In genomic region chr4:137661547-137661946, GRCm38 (mm10) we compare ENCODE assay signal across 13 mouse cellular contexts. TPM values are rescaled to one million over a fixed set of nuclear protein-coding genes. Genes with fewer than 3 reads are reported as not detected.
A peak's percentile ranks its signal among the peaks of the same experiment; 100 is the strongest.
DNase-seq lines count a peak whose midpoint lies in the region; ATAC-seq and TF ChIP-seq lines count a peak whose summit lies in the region.
"Had no signal": no experiment of that assay in that cellular context is flagged by ENCODE, and none has a peak within 500 bp of the region (broad histone marks: within the 10 kb centered on the region; RNA-seq: fewer than 3 reads in every experiment).

No protein-coding gene starts in this region.

- peak overlapping the region; percentile 60 for H3K27ac ChIP-seq in midbrain, embryonic 16.5 days (ENCODE audit: low read length)
- H3K27ac ChIP-seq in left cerebral cortex, adult 2 months, result no peak overlapping the region
- H3K27ac ChIP-seq: heart, embryonic 13.5 days; intestine, embryonic 15.5 days had no signal

- DNase-seq in adrenal gland, postnatal 14 days, result peak; percentile 44
- DNase-seq in adrenal gland, adult 2 months, result no peak
- DNase-seq in cerebellum, postnatal 14 days, result peak; percentile 73 to 77
- DNase-seq in kidney, adult 18-20 months, result peak; percentile 59
- no peak for DNase-seq in right cerebral cortex, postnatal 36 days (ENCODE audit: low spot score in 2 of 2)
- no peak for DNase-seq in left cerebral cortex, adult 2 months (ENCODE audit: extremely low spot score in 1 of 2, low spot score in 2 of 2)
- DNase-seq in c-Kit-positive CD71-positive TER-119-positive erythroid progenitor cells, embryonic 14.5 days (ENCODE audit: low spot score), result no peak
- DNase-seq: adrenal gland, adult 8-10 months; thymus, postnatal 14 days had no signal

- intact Hi-C loops in left cerebral cortex, adult 2 months (cut with DNase I), result no loop called here

- H3K4me2 ChIP-seq in midbrain, embryonic 16.5 days (ENCODE audit: low read length), result no peak overlapping the region
- H3K4me2 ChIP-seq: heart, embryonic 13.5 days; intestine, embryonic 15.5 days had no signal

- 0 out of 2 replicates have a peak, but pooled peaks cover under 1% of the 10 kb centered on the region for H3K36me3 ChIP-seq in midbrain, embryonic 16.5 days (ENCODE audit: control insufficient read depth, insufficient read depth, low read length)

- ATAC-seq in midbrain, embryonic 16.5 days, result no peak
- ATAC-seq: intestine, embryonic 15.5 days had no signal

- TF ChIP-seq CTCF in left cerebral cortex, adult 2 months (IDR thresholded peaks at IDR 0.05), result no peak

- H3K4me3 ChIP-seq in midbrain, embryonic 16.5 days (ENCODE audit: low read depth, low read length), result no peak overlapping the region
- H3K4me3 ChIP-seq in left cerebral cortex, adult 2 months, result no peak overlapping the region
- H3K4me3 ChIP-seq: heart, embryonic 13.5 days; intestine, embryonic 15.5 days had no signal

- H3K9me3 ChIP-seq in midbrain, embryonic 16.5 days (replicated peaks; ENCODE audit: control insufficient read depth, low read length, poor library complexity, severe bottlenecking), result no peaks in the 10 kb centered on the region
- H3K9me3 ChIP-seq: G1E; heart, embryonic 13.5 days; intestine, embryonic 15.5 days had no signal

- peaks cover 23% of the 10 kb centered on the region for H3K4me1 ChIP-seq in midbrain, embryonic 16.5 days (ENCODE audit: control insufficient read depth, insufficient read depth, low read length)

- H3K27me3 ChIP-seq in midbrain, embryonic 16.5 days (ENCODE audit: control insufficient read depth, insufficient read depth, low read depth, low read length), result no peaks in the 10 kb centered on the region

- WGBS in midbrain, embryonic 16.5 days, result 32% methylated on average over 6 of the region's 6 CpGs

- no peak overlapping the region for H3K9ac ChIP-seq in midbrain, embryonic 16.5 days (ENCODE audit: low read depth, low read length)
- H3K9ac ChIP-seq: heart, embryonic 13.5 days; intestine, embryonic 15.5 days had no signal

RNA-seq across cellular contexts. Expression of gene Rap1gap, which starts 3.0 kb away (rescaled TPM):
- 40.8 and 44.9 TPM in 2 replicates for total RNA-seq in adrenal gland, postnatal 14 days (2021)
- 100 to 1,000 TPM; 119 to 172 TPM for total RNA-seq in adrenal gland, adult 2 months (2021)
- polyA plus RNA-seq in adrenal gland, adult 2 months (2012; rRNA removed), result 489 and 541 TPM in 2 replicates
- polyA plus RNA-seq in midbrain, embryonic 16.5 days (2015; fragmentation: Nextera tagmentation; extraction: Ambion mirVana), result 83.0 and 105 TPM in 2 replicates
- 100 to 1,000 TPM; 267 to 315 TPM for total RNA-seq in left cerebral cortex, adult 2 months (2021)
- total RNA-seq: G1E had no signal
- polyA plus RNA-seq: G1E had no signal

Comparison
In these comparisons a context has a peak if more than half of its experiments do, and no peak if none do; other contexts are left out.
1. DNase-seq: peak in adrenal gland, postnatal 14 days (single experiment), cerebellum, postnatal 14 days (2 of 2) and kidney, adult 18-20 months (single experiment); none in adrenal gland, adult 2 months (single experiment), right cerebral cortex, postnatal 36 days (0 of 2), left cerebral cortex, adult 2 months (0 of 2) and c-Kit-positive CD71-positive TER-119-positive erythroid progenitor cells, embryonic 14.5 days (single experiment).